Mouse (Mus musculus) limb, embryonic 15.5 days (tissue): ENCODE measurements around the gene Pold3. TPM values are rescaled to one million over a fixed set of nuclear protein-coding genes. Genes with fewer than 3 reads are reported as not detected.

Experiments
- ATAC-seq: fragments of 200-750 bp; cut with Nextera tagmentation; 2 replicates; pipeline ENCODE4 v1.8.0; 2017; ENCODE audit warnings: low read depth, moderate TSS enrichment; ENCODE audit not compliant: insufficient number of reproducible peaks, low FRiP score, low TSS enrichment
- H3K27ac ChIP-seq: fragments of 300-500 bp; sonication (generic); 2 replicates; pipeline ENCODE4 v1.5.1; 2015; ENCODE audit warnings: moderate library complexity, mild to moderate bottlenecking, inconsistent platforms
- H3K27me3 ChIP-seq: fragments of 300-500 bp; sonication (generic); 2 replicates; pipeline ENCODE4 v1.6.1; 2015; ENCODE audit warnings: inconsistent platforms
- H3K36me3 ChIP-seq: fragments of 300-500 bp; sonication (generic); 2 replicates; pipeline ENCODE4 v1.6.1; 2015; ENCODE audit warnings: inconsistent platforms
- H3K4me1 ChIP-seq: fragments of 300-500 bp; sonication (generic); 2 replicates; pipeline ENCODE4 v1.6.1; 2015; ENCODE audit warnings: inconsistent platforms
- H3K4me2 ChIP-seq: fragments of 300-500 bp; sonication (generic); 2 replicates; pipeline ENCODE4 v1.6.1; 2015; ENCODE audit warnings: mild to moderate bottlenecking, inconsistent platforms
- H3K4me3 ChIP-seq: fragments of 300-500 bp; sonication (generic); 2 replicates; pipeline ENCODE4 v1.5.1; 2015; ENCODE audit warnings: mild to moderate bottlenecking, inconsistent platforms
- H3K9ac ChIP-seq: fragments of 300-500 bp; sonication (generic); 2 replicates; pipeline ENCODE4 v1.6.1; 2015; ENCODE audit warnings: inconsistent platforms
- H3K9me3 ChIP-seq: fragments of 300-500 bp; sonication (generic); 2 replicates; pipeline ENCODE4 v1.6.1; 2016; ENCODE audit warnings: inconsistent platforms
- WGBS: fragments of 180-500 bp; shearing (Covaris S2); methylation state at CpG from one replicate; pipeline ENCODE4 v1.1.7; 2015; 5-methylcytosine and 5-hydroxymethylcytosine counted together
- polyA plus RNA-seq: library from polyadenylated mRNA; unstranded; fragments of >200 nt; fragmentation: Nextera tagmentation; extraction: Ambion mirVana; gene quantifications from 2 replicates; pipeline ENCODE4 v1.2.1, GENCODE M21; 2015

The Pold3 gene
- 50.0 and 52.6 TPM in 2 replicates for polyA plus RNA-seq

- no peaks in the 10 kb centered on the region for H3K9me3 ChIP-seq
- peak within 1 kb of the TSS; percentile 91 for H3K27ac ChIP-seq
- H3K36me3 ChIP-seq = peaks cover 21% of the 10 kb centered on the region
- peak within 1 kb of the TSS; percentile 98 for H3K4me3 ChIP-seq
- no peaks in the 10 kb centered on the region for H3K27me3 ChIP-seq
- WGBS = under 1% methylated on average over 33 of the region's 33 CpGs
- peaks cover 10% of the 10 kb centered on the region for H3K4me1 ChIP-seq
- H3K9ac ChIP-seq = peak within 1 kb of the TSS; percentile 85
- peak; percentile 92 for ATAC-seq
- peak within 1 kb of the TSS; percentile 63 for H3K4me2 ChIP-seq
Observed at GRCm38 (mm10) chr7:100121376-100121789, at the start of gene Pold3. Gene Pold3, minus strand, starts transcription at chr7:100121565.

- H3K9me3 ChIP-seq = no peaks in the 10 kb centered on the region
- H3K4me2 ChIP-seq = no peak overlapping the region
- no peaks in the 10 kb centered on the region for H3K4me1 ChIP-seq
- 64% methylated on average over 4 of the region's 4 CpGs for WGBS
- H3K27ac ChIP-seq = no peak overlapping the region
- peaks cover 5% of the 10 kb centered on the region; the same call in 1 of the 2 replicates for H3K27me3 ChIP-seq
- no peaks in the 10 kb centered on the region for H3K36me3 ChIP-seq
- H3K4me3 ChIP-seq = no peak overlapping the region
- no peak overlapping the region for H3K9ac ChIP-seq
- no peak for ATAC-seq
Observed at GRCm38 (mm10) chr7:100170756-100171155, 49.4 kb upstream of the Pold3 start.

- no peaks in the 10 kb centered on the region for H3K36me3 ChIP-seq
- H3K27ac ChIP-seq = no peak overlapping the region
- no peak for ATAC-seq
- H3K4me3 ChIP-seq = no peak overlapping the region
- no peak overlapping the region for H3K4me2 ChIP-seq
- no peaks in the 10 kb centered on the region for H3K27me3 ChIP-seq
- no peak overlapping the region for H3K9ac ChIP-seq
- WGBS = 80% methylated on average over 11 of the region's 11 CpGs
- H3K4me1 ChIP-seq = no peaks in the 10 kb centered on the region
- no peaks in the 10 kb centered on the region for H3K9me3 ChIP-seq
Observed at GRCm38 (mm10) chr7:100168654-100169053, 47.3 kb upstream of the Pold3 start.

DNA sequence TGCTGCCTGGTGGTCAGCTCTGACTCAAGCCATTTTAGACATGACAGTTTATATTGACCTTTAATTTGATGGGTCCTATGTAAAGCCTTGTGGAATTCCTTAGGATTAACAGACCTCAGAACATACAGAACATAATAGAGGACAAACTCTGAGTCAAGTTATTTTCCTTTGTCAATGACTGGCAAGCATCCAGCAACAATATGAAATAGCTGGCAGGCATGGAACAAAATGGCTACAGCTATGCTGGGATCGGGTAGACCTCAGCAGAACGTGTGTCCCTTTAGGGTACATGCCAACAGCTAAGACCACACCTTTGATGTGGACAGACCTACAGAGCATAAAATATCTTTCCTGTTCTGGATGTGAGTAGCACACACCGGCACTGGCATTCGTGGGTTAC lies 42.1 kb upstream of the Pold3 start:
- no peak for ATAC-seq
- Histone ChIP-seq H3K27ac (no peak overlapping the region), H3K27me3 (no peaks in the 10 kb centered on the region), H3K36me3 (no peaks in the 10 kb centered on the region), H3K4me3 (no peak overlapping the region), H3K9ac (no peak overlapping the region), H3K4me2 (no peak overlapping the region), H3K9me3 (no peaks in the 10 kb centered on the region), H3K4me1 (peaks cover 5% of the 10 kb centered on the region)
- WGBS = 49% methylated on average over 4 of the region's 4 CpGs

DNA sequence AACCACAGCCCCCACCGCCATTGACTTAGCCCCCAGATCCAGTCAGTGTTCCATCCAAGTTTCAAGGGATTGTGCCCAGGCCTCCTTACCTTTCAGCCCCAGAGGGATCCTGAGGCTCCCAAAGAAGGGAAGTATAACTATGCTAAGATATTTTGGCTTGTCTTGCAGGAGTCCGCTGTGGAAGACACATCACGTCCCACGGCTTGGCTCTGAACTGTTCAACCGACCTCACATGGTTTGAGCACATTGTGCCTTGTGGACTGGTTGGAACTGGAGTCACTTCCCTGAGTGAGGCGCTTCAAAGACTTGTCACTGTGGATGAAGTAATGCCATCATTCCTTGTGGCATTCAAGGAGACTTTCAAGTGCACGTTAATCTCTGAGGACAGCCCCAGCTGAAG lies 38.6 kb upstream of the Pold3 start:
- H3K9me3 ChIP-seq = no peaks in the 10 kb centered on the region
- H3K4me2 ChIP-seq = peak overlapping the region; percentile 88
- WGBS = 63% methylated on average over 7 of the region's 7 CpGs
- peaks cover 5% of the 10 kb centered on the region for H3K4me1 ChIP-seq
- ATAC-seq = no peak
- peak overlapping the region; percentile 99 for H3K27ac ChIP-seq
- H3K36me3 ChIP-seq = no peaks in the 10 kb centered on the region
- no peaks in the 10 kb centered on the region for H3K27me3 ChIP-seq
- H3K4me3 ChIP-seq = peak overlapping the region; percentile 95
- H3K9ac ChIP-seq = peak overlapping the region; percentile 86; the same call in 1 of the 2 replicates

- peak within 1 kb of the TSS; percentile 86 for H3K9ac ChIP-seq
- no peaks in the 10 kb centered on the region for H3K27me3 ChIP-seq
- no peaks in the 10 kb centered on the region for H3K9me3 ChIP-seq
- under 1% methylated on average over 73 of the region's 78 CpGs for WGBS
- peak; percentile 92 for ATAC-seq
- no peaks in the 10 kb centered on the region for H3K36me3 ChIP-seq
- peak within 1 kb of the TSS; percentile 99 for H3K27ac ChIP-seq
- H3K4me2 ChIP-seq = peak within 1 kb of the TSS; percentile 88
- peaks cover 5% of the 10 kb centered on the region for H3K4me1 ChIP-seq
- peak within 1 kb of the TSS; percentile 95 for H3K4me3 ChIP-seq
Observed at GRCm38 (mm10) chr7:100159105-100159841, 37.9 kb upstream of the Pold3 start, which contains the start of gene Lipt2. Gene Lipt2, plus strand, starts transcription at chr7:100159277.

GRCm38 (mm10) chr7:100157669-100158068 lies 36.3 kb upstream of the Pold3 start:
- no peak overlapping the region for H3K4me3 ChIP-seq
- 73% methylated on average over 4 of the region's 4 CpGs for WGBS
- no peak overlapping the region for H3K27ac ChIP-seq
- no peaks in the 10 kb centered on the region for H3K36me3 ChIP-seq
- H3K9me3 ChIP-seq = no peaks in the 10 kb centered on the region
- H3K4me2 ChIP-seq = no peak overlapping the region
- peaks cover 5% of the 10 kb centered on the region for H3K4me1 ChIP-seq
- no peak overlapping the region for H3K9ac ChIP-seq
- no peaks in the 10 kb centered on the region for H3K27me3 ChIP-seq
- ATAC-seq = no peak

- H3K27me3 ChIP-seq = no peaks in the 10 kb centered on the region
- no peak for ATAC-seq
- 75% methylated on average over 11 of the region's 11 CpGs for WGBS
Observed at GRCm38 (mm10) chr7:100150626-100151025, 29.3 kb upstream of the Pold3 start.

DNA sequence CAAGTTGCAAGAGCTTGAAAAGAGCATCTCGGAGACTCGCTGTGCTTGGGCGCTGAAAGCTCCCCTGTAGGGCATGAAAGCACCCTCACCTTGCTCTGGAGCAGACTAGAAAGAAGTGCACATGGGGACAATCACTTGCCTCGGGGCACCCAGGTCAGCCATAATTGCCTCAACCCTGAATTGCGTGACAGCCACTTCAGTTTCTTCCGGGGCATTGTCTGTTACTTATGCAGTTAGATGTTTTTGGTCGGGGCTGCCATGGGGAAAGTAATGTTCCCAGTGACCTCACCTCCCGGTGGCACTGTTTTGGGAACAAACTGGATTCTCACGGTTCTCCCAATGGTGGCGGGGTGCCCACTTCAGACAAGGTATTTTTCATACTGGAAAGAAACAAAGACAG lies 28.7 kb upstream of the Pold3 start:
- H3K27me3 ChIP-seq = no peaks in the 10 kb centered on the region

More at GRCm38 (mm10) chr7:100150626-100151025, 29.3 kb upstream of the Pold3 start:
- no peaks in the 10 kb centered on the region for H3K4me1 ChIP-seq
- H3K4me2 ChIP-seq = no peak overlapping the region
- no peak overlapping the region for H3K27ac ChIP-seq
- no peak overlapping the region for H3K9ac ChIP-seq
- no peaks in the 10 kb centered on the region for H3K9me3 ChIP-seq
- H3K36me3 ChIP-seq = no peaks in the 10 kb centered on the region
- no peak overlapping the region for H3K4me3 ChIP-seq

GRCm38 (mm10) chr7:100148586-100148985 lies 27.2 kb upstream of the Pold3 start:
- H3K9me3 ChIP-seq = no peaks in the 10 kb centered on the region
- no peak overlapping the region for H3K4me3 ChIP-seq
- no peak overlapping the region for H3K4me2 ChIP-seq
- 87% methylated on average over 4 of the region's 4 CpGs for WGBS
- no peaks in the 10 kb centered on the region for H3K36me3 ChIP-seq
- no peak overlapping the region for H3K9ac ChIP-seq
- no peaks in the 10 kb centered on the region for H3K27me3 ChIP-seq
- no peaks in the 10 kb centered on the region for H3K4me1 ChIP-seq
- no peak for ATAC-seq
- no peak overlapping the region for H3K27ac ChIP-seq

More for the DNA sequence above, 28.7 kb upstream of the Pold3 start:
- Histone ChIP-seq H3K4me2 (no peak overlapping the region), H3K9me3 (no peaks in the 10 kb centered on the region), H3K4me3 (no peak overlapping the region), H3K27ac (no peak overlapping the region), H3K9ac (no peak overlapping the region), H3K36me3 (no peaks in the 10 kb centered on the region), H3K4me1 (no peaks in the 10 kb centered on the region)
- 57% methylated on average over 10 of the region's 10 CpGs for WGBS
- no peak for ATAC-seq

GRCm38 (mm10) chr7:100140591-100140990 lies 19.2 kb upstream of the Pold3 start:
- H3K4me2 ChIP-seq = no peak overlapping the region
- H3K9ac ChIP-seq = no peak overlapping the region
- no peaks in the 10 kb centered on the region for H3K4me1 ChIP-seq
- H3K27me3 ChIP-seq = no peaks in the 10 kb centered on the region
- no peaks in the 10 kb centered on the region for H3K9me3 ChIP-seq
- 64% methylated on average over 1 of the region's 1 CpGs for WGBS
- H3K27ac ChIP-seq = no peak overlapping the region
- no peak for ATAC-seq
- H3K36me3 ChIP-seq = no peaks in the 10 kb centered on the region
- H3K4me3 ChIP-seq = no peak overlapping the region

GRCm38 (mm10) chr7:100138075-100138474 lies 16.7 kb upstream of the Pold3 start:
- Histone ChIP-seq H3K4me2 (no peak overlapping the region), H3K4me1 (no peaks in the 10 kb centered on the region), H3K9me3 (no peaks in the 10 kb centered on the region), H3K27me3 (no peaks in the 10 kb centered on the region), H3K36me3 (no peaks in the 10 kb centered on the region), H3K9ac (no peak overlapping the region), H3K4me3 (no peak overlapping the region), H3K27ac (no peak overlapping the region)
- ATAC-seq = no peak
- 86% methylated on average over 4 of the region's 4 CpGs for WGBS
